In genomic region chr17:75074978-75075699, GRCm38 (mm10) we compare ENCODE assay signal across 8 mouse cellular contexts.
DNase-seq lines count a peak whose midpoint lies in the region; ATAC-seq lines count a peak whose summit lies in the region.

No protein-coding gene starts in this region.

- ATAC-seq in inflammation-experienced regulatory T-cells, adult 6 months, result no peak

- peak; percentile 8 to 31 for DNase-seq in frontal cortex, postnatal 36 days (ENCODE audit: low spot score in 2 of 2)
- DNase-seq in frontal cortex, postnatal 14 days (ENCODE audit: low spot score in 2 of 2), result no peak
- peak; percentile 15 for DNase-seq in right cerebral cortex, adult 18-20 months
- DNase-seq in right cerebral cortex, postnatal 36 days (ENCODE audit: low spot score in 2 of 2), result no peak
- peak; percentile 47 to 65 for DNase-seq in heart, postnatal 10 days
- DNase-seq in lung, postnatal 36 days, result peak; percentile 76
- DNase-seq in cerebellum, adult 9-10 months, result no peak

- intact Hi-C loops in heart, postnatal 10 days (cut with DNase I), result loop anchor here (2.0 to 5.0 kb wide), 2 partner anchors 70 to 208 kb away; partner anchors contain the start of gene Ltbp1

Comparison
In these comparisons a context has a peak if more than half of its experiments do, and no peak if none do; other contexts are left out.
1. DNase-seq: peak in frontal cortex, postnatal 36 days (2 of 2), right cerebral cortex, adult 18-20 months (single experiment), heart, postnatal 10 days (2 of 2) and lung, postnatal 36 days (single experiment); none in frontal cortex, postnatal 14 days (0 of 2), right cerebral cortex, postnatal 36 days (0 of 2) and cerebellum, adult 9-10 months (single experiment).